Mouse (Mus musculus) intestine, embryonic 16.5 days (tissue): ENCODE results near the gene Alg9. TPM values are rescaled to one million over a fixed set of nuclear protein-coding genes. Genes with fewer than 3 reads are reported as not detected.

ENCODE experiments used
- ATAC-seq: fragments of 200-750 bp; cut with Nextera tagmentation; 2 replicates; pipeline ENCODE4 v1.8.0; 2017; ENCODE audit warnings: moderate TSS enrichment, moderate library complexity
- H3K27ac ChIP-seq: fragments of 300-500 bp; sonication (generic); 2 replicates; pipeline ENCODE4 v1.5.1; 2014; ENCODE audit warnings: mild to moderate bottlenecking, low read length
- H3K27me3 ChIP-seq: fragments of 300-500 bp; sonication (generic); replicated peaks from 2 replicates; pipeline ENCODE4 v1.6.1; 2014; ENCODE audit warnings: low read length, control low read depth, mixed read lengths; ENCODE audit not compliant: control insufficient read depth, insufficient read depth
- H3K36me3 ChIP-seq: fragments of 300-500 bp; sonication (generic); 2 replicates; pipeline ENCODE4 v1.6.1; 2014; ENCODE audit warnings: low read length, control low read depth; ENCODE audit not compliant: control insufficient read depth, insufficient read depth
- H3K4me1 ChIP-seq: fragments of 300-500 bp; sonication (generic); 2 replicates; pipeline ENCODE4 v1.6.1; 2014; ENCODE audit warnings: low read length, control low read depth, mixed read lengths; ENCODE audit not compliant: control insufficient read depth, insufficient read depth
- H3K4me2 ChIP-seq: fragments of 300-500 bp; sonication (generic); 2 replicates; pipeline ENCODE4 v1.6.1; 2014; ENCODE audit warnings: low read depth, low read length, control low read depth
- H3K4me3 ChIP-seq: fragments of 300-500 bp; sonication (generic); 2 replicates; pipeline ENCODE4 v1.5.1; 2014; ENCODE audit warnings: mild to moderate bottlenecking, low read length
- H3K9ac ChIP-seq: fragments of 300-500 bp; sonication (generic); 2 replicates; pipeline ENCODE4 v1.6.1; 2014; ENCODE audit warnings: low read depth, low read length
- H3K9me3 ChIP-seq: fragments of 300-500 bp; sonication (generic); 2 replicates; pipeline ENCODE4 v1.6.1; 2016; ENCODE audit warnings: low read length, control low read depth; ENCODE audit not compliant: control insufficient read depth
- WGBS: fragments of 180-500 bp; shearing (Covaris S2); extraction: QIAGEN DNeasy Blood & Tissue Kit; methylation state at CpG from one replicate; pipeline ENCODE4 v1.1.7; 2014; 5-methylcytosine and 5-hydroxymethylcytosine counted together
- polyA plus RNA-seq: library from polyadenylated mRNA; unstranded; fragments of >200 nt; fragmentation: Nextera tagmentation; extraction: Ambion mirVana; gene quantifications from 2 replicates; pipeline ENCODE4 v1.2.1, GENCODE M21; 2015

Alg9 gene
- polyA plus RNA-seq, result 39.1 and 42.9 TPM in 2 replicates

DNA sequence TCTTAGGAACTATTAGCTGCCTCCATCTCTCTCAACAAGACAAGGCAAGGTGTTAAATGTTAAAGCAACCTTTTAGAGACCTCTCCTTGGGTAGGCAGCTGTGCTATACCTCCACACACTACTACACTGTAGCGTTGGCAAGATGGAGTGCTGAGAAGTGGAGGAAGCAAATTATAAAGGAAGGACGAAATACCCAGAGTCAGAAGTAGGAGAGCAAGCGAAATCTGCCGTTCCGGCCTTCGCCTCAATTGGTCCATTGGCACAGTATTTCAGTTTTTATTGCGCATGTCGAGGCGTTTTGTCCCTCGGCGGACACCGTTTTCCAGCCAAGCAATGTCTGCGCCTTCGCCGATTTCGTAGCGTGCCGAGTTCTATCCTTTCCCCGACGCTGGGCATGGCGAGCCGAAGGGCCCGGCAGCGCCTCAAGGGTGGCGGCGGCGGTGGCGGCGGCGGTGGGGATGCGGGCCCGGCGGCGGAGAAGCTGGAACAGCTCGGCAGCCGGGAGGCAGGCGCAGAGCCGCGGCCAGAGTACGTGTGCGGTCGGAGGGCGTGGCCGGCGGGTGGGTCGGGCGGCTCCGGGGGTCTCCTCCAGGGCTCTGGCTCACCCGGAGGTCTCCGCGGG, at the start of gene Alg9, which contains the start of gene 1110032A03Rik:
TSS of gene Alg9 (plus strand) at position 29 of the 622 bp plus-strand sequence.
TSS of gene 1110032A03Rik (minus strand) at position 530 of the 622 bp plus-strand sequence.
- Histone ChIP-seq H3K4me2 (peak within 1 kb of the TSS; percentile 86), H3K4me1 (peaks cover 8% of the 10 kb centered on the region), H3K9me3 (no peaks in the 10 kb centered on the region), H3K4me3 (peak within 1 kb of the TSS; percentile 98), H3K9ac (peak within 1 kb of the TSS; percentile 91), H3K27me3 (no peaks in the 10 kb centered on the region), H3K27ac (peak within 1 kb of the TSS; percentile 92), H3K36me3 (no peaks in the 10 kb centered on the region)
- WGBS, result under 1% methylated on average over 50 of the region's 51 CpGs
- ATAC-seq, result peak; percentile 76

DNA sequence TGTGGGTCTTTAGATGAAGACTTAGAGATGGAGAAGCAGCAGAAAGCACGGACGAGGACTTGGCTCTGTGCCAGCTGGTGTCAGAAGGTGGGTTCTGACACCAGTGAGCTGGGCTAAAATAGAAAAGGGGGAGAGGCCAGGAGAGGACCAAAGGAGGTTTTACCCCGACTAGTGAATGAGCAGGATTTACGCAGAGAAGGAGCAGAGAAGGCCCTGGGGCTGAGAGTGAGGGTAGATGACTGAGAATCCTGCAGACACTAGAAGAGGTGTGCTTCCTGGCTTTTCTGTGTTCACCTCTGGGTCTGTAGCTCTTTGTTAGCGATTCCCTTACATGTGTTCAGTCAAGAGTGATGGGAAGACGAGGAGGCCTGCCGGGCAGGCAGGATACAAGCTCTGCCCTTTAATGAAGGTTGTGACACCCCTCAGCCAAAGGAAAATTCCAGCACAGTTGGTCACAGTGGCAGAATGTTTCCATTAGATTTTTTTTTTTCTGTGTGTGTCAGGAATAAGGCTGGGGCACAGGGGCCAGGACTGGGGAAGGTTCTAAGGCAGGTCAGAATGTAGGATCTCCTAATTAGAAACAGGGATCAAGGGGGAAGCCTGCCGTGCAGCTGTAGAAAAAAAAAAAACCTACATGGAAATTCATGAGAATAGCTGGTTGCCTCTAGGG, 48.8 kb upstream of the Alg9 start:
- H3K27ac ChIP-seq, result no peak overlapping the region
- 60% methylated on average over 8 of the region's 8 CpGs for WGBS
- H3K4me3 ChIP-seq, result no peak overlapping the region
- no peaks in the 10 kb centered on the region for H3K9me3 ChIP-seq
- H3K27me3 ChIP-seq, result no peaks in the 10 kb centered on the region
- peaks cover 6% of the 10 kb centered on the region; the same call in 1 of the 2 replicates for H3K4me1 ChIP-seq
- no peak overlapping the region for H3K9ac ChIP-seq
- H3K4me2 ChIP-seq, result no peak overlapping the region
- H3K36me3 ChIP-seq, result no peaks in the 10 kb centered on the region
- ATAC-seq, result no peak

DNA sequence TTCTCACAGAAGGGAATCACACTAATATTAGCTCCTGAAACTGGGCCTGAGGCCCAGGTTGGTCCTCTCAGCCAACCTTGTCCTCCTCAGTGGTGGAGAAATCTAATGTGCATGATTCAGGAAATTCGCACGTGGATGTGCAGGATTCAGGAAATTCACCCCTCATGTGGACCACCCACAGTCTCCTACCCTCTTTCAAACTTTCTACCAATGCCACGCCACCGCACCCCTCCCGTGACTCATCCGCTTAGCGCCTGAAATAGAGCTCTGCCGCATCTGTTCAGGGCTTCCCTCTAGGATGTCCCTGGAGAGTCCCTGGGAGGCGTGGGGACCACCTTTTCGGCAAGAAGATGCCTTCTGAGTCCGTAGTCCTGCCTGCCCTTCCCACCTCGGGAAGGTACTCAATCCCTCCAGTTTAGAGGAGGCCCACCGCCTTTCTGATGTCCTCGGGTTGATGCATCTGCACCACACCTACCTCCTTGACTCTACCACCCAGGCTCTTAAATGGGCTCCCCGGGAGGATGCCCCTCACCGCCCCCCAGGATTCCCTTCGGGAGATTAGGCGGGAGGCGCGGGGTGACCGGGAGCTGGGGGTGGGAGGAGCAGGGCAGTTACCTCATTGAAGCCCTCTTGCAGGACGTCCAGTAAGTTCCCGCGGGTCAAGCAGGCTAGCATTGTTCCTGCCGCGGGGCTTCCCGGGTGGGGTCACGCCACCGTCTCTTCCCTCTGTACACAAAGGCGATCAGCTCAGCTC, 47.5 kb upstream of the Alg9 start:
- H3K4me2 ChIP-seq, result peak overlapping the region; percentile 95
- ATAC-seq, result peak; percentile 67
- no peaks in the 10 kb centered on the region for H3K9me3 ChIP-seq
- H3K27ac ChIP-seq, result no peak overlapping the region
- H3K27me3 ChIP-seq, result no peaks in the 10 kb centered on the region
- peak overlapping the region; percentile 66 for H3K4me3 ChIP-seq
- 10% methylated on average over 30 of the region's 30 CpGs for WGBS
- H3K9ac ChIP-seq, result peak overlapping the region; percentile 73
- H3K4me1 ChIP-seq, result peaks cover 3% of the 10 kb centered on the region; the same call in 1 of the 2 replicates
- H3K36me3 ChIP-seq, result no peaks in the 10 kb centered on the region

DNA sequence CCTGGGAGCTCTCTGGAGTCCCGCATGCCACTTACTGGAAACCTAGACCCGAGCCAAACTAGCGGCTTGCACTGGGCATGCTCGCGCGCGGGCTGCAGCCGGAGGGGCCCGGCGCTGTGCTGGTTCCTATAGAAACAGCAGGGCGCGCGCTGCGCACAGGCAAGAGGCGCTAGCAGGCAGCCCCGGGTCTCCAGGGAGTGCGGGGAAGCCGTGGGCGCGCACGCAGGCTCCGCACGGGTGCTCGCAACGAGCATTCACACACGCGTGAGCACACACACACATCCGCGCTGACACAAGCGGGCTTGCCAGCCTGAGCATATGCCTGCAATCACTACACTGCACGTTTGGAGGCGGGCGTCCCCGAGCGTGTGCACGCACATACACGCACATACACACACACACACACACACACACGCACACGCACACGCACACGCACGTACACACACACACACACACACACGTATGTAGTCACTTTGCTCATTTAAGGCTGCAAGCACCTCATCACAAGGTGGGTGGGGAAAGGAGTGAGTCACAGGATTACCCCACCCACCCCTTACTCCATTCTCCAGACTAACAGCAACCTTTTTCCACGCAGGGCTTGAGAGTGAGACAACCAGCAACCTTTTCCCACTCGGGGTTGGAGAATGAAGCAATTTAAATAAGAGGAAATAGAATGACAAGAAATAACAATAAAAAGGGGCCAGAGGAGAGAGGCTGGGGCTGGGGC, 46.7 kb upstream of the Alg9 start:
- H3K27ac ChIP-seq, result no peak overlapping the region
- peak overlapping the region; percentile 95 for H3K4me2 ChIP-seq
- no peaks in the 10 kb centered on the region for H3K36me3 ChIP-seq
- no peaks in the 10 kb centered on the region for H3K9me3 ChIP-seq
- H3K4me3 ChIP-seq, result peak overlapping the region; percentile 66
- peak; percentile 94 for ATAC-seq
- H3K27me3 ChIP-seq, result no peaks in the 10 kb centered on the region
- peaks cover 3% of the 10 kb centered on the region; the same call in 1 of the 2 replicates for H3K4me1 ChIP-seq
- H3K9ac ChIP-seq, result peak overlapping the region; percentile 73
- under 1% methylated on average over 45 of the region's 45 CpGs for WGBS

DNA sequence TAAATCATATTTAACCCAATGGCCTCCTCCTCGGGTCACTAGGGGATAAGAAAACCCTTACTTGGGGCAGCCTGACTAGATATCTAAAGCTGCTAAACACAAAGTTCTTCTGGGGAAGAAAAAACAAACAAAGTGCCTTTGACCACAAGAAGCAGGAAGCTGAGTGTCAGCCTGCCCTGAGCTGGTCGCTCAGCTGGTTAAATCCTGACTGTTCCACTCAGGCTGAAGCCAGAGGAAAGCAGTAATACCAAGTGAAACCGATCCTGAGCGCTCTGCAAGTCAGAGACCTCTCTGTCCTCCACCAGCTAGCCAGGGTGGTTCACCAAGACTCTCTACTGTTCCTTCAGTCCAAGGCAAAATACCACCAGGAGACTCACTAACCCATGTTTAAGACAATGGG, 45.2 kb upstream of the Alg9 start:
- ATAC-seq, result no peak
- WGBS, result 39% methylated on average over 4 of the region's 4 CpGs
- Histone ChIP-seq H3K27me3 (no peaks in the 10 kb centered on the region), H3K4me1 (no peaks in the 10 kb centered on the region), H3K4me2 (no peak overlapping the region), H3K27ac (no peak overlapping the region), H3K9ac (no peak overlapping the region), H3K9me3 (no peaks in the 10 kb centered on the region), H3K36me3 (no peaks in the 10 kb centered on the region), H3K4me3 (no peak overlapping the region)

DNA sequence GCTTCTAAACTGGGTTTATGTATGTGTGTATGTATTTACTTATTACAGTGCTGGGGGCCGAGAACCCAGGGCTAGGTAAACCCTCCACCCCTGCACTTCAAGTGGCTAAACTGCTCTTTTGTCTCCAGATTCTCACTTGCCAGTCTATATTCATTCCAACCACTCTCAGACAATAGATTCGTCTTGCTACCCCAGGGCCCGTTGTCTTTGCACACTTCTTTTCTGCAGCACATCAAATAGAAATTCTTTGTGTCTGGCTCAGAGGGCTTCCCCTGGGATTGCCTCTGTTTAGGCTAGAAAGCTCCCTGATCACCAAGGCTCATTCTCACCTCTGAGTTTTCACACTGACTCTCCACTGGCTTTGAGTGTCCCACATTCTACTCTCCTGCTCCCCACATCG, 42.3 kb upstream of the Alg9 start:
- no peaks in the 10 kb centered on the region for H3K27me3 ChIP-seq
- H3K9me3 ChIP-seq, result no peaks in the 10 kb centered on the region
- no peaks in the 10 kb centered on the region for H3K36me3 ChIP-seq
- no peak overlapping the region for H3K27ac ChIP-seq
- no peak for ATAC-seq
- no peaks in the 10 kb centered on the region for H3K4me1 ChIP-seq
- no peak overlapping the region for H3K9ac ChIP-seq
- H3K4me3 ChIP-seq, result no peak overlapping the region
- WGBS, result 32% methylated on average over 4 of the region's 4 CpGs
- no peak overlapping the region for H3K4me2 ChIP-seq

DNA sequence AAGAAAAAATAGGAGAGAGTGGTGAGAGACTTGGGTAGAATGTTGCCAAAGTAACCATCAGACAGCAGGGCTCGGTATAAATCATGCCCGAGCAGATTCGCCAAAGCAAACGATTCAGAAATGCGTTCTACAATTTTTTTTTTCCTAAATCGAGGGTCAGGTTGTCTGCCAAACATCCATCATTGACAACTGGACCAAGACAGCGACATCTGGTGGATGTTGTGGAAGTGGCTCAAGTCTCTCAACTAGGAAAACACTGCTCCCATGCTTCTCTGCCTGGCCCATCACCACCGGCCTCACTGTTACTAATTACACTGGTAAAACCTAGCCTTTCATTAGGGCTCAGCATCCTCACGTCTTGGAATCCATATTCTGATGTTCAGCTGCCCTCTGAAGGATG, 39.8 kb upstream of the Alg9 start:
- Histone ChIP-seq H3K4me3 (no peak overlapping the region), H3K36me3 (no peaks in the 10 kb centered on the region), H3K27me3 (no peaks in the 10 kb centered on the region), H3K27ac (no peak overlapping the region), H3K9me3 (no peaks in the 10 kb centered on the region), H3K4me1 (peaks cover 5% of the 10 kb centered on the region; the same call in 1 of the 2 replicates), H3K9ac (no peak overlapping the region), H3K4me2 (0 out of 2 replicates have a peak overlapping the region, but pooled peaks have one; percentile 19)
- ATAC-seq, result no peak
- 4% methylated on average over 9 of the region's 9 CpGs for WGBS

DNA sequence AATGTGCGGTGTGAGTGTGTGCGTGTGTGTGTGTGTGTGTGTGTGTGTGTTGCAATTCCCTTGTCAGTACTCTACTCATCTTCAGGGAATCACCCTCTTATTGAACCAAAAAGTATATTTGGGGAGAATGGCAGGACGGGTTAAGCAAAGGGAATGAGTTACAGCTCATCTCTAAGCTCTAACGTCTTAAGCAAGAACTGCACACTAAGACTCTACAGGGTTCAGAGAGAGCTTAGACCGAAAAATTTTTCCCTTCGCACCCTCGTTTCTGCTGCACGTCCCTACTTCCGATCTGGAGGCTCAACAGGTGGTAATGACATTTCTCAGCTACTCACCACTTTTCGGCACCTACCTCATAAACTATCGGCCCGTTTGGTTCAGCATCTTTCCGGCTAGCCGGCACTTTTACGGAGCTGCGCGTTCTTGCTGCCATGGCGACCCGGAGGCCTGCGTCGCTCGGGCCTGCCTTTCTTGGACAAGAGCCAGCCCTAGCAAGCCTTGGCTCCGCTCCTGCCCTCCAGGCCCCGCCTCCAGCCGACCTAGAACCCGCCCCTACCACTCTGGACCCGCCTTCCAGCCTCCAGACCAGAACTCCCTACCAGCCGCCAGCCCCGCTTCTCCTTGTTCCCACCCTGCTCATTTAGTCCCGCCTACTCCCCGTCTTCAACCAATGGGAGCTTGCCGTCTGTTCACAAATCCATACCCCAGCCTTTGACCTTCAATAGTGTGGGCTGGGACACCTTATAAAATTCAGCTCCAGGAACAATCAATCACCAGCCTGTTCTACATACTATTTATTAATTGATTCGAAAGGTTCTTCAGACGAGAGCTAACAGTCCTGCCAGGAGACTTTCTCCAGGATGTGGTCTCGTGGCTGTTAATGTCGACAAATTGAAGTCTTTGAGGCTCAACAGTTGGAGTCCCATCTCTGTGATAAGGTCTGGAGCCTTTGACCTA, 35.6 kb upstream of the Alg9 start, which contains the start of gene Dixdc1:
TSS of gene Dixdc1 (minus strand) at position 604 of the 957 bp plus-strand sequence.
- H3K27ac ChIP-seq, result peak within 1 kb of the TSS; percentile 45; the same call in 1 of the 2 replicates
- no peaks in the 10 kb centered on the region for H3K36me3 ChIP-seq
- WGBS, result 12% methylated on average over 36 of the region's 36 CpGs

More for the DNA sequence above, 35.6 kb upstream of the Alg9 start, which contains the start of gene Dixdc1:
- Histone ChIP-seq H3K9ac (no peak within 1 kb of the TSS), H3K4me3 (peak within 1 kb of the TSS; percentile 38), H3K4me2 (peak within 1 kb of the TSS; percentile 53), H3K9me3 (no peaks in the 10 kb centered on the region), H3K27me3 (no peaks in the 10 kb centered on the region), H3K4me1 (peaks cover 5% of the 10 kb centered on the region; the same call in 1 of the 2 replicates)
- ATAC-seq, result peak; percentile 99
